Mouse (Mus musculus) intestine, postnatal 0 days (tissue): ENCODE results near the gene Neu4. TPM values are rescaled to one million over a fixed set of nuclear protein-coding genes. Genes with fewer than 3 reads are reported as not detected.

Experiments
- ATAC-seq: fragments of 200-750 bp; cut with Nextera tagmentation; 2 replicates; pipeline ENCODE4 v1.8.0; 2017; ENCODE audit warnings: mild to moderate bottlenecking, moderate TSS enrichment, moderate library complexity
- H3K27ac ChIP-seq: fragments of 300-500 bp; sonication (generic); 2 replicates; pipeline ENCODE4 v1.5.1; 2014; ENCODE audit warnings: mild to moderate bottlenecking, low read depth, low read length, moderate library complexity
- H3K27me3 ChIP-seq: fragments of 300-500 bp; sonication (generic); replicated peaks from 2 replicates; pipeline ENCODE4 v1.6.1; 2014; ENCODE audit warnings: low read length, mixed read lengths; ENCODE audit not compliant: control insufficient read depth, insufficient read depth
- H3K36me3 ChIP-seq: fragments of 300-500 bp; sonication (generic); 2 replicates; pipeline ENCODE4 v1.6.1; 2014; ENCODE audit warnings: mild to moderate bottlenecking, moderate library complexity; ENCODE audit not compliant: control insufficient read depth, insufficient read depth
- H3K4me1 ChIP-seq: fragments of 300-500 bp; sonication (generic); replicated peaks from 2 replicates; pipeline ENCODE4 v1.6.1; 2014; ENCODE audit warnings: antibody characterized with exemption, low read length, mixed read lengths; ENCODE audit not compliant: control insufficient read depth, insufficient read depth
- H3K4me2 ChIP-seq: fragments of 300-500 bp; sonication (generic); replicated peaks from 2 replicates; pipeline ENCODE4 v1.6.1; 2014; ENCODE audit warnings: low read depth, mild to moderate bottlenecking, moderate library complexity
- H3K4me3 ChIP-seq: fragments of 300-500 bp; sonication (generic); 2 replicates; pipeline ENCODE4 v1.5.1; 2014; ENCODE audit warnings: low read depth, low read length
- H3K9ac ChIP-seq: fragments of 300-500 bp; sonication (generic); 2 replicates; pipeline ENCODE4 v1.6.1; 2014; ENCODE audit warnings: mild to moderate bottlenecking, low read depth, low read length
- H3K9me3 ChIP-seq: fragments of 300-500 bp; sonication (generic); 2 replicates; pipeline ENCODE4 v1.6.1; 2016; ENCODE audit warnings: mixed run types; ENCODE audit not compliant: control insufficient read depth
- CTCF ChIP-seq: sonication (generic); IDR thresholded peaks from 2 replicates; pipeline ENCODE4 v1.5.1; 2016; ENCODE audit warnings: low read depth, mild to moderate bottlenecking, control low read depth, antibody characterized with exemption, moderate library complexity
- WGBS: fragments of 180-500 bp; shearing (Covaris S2); extraction: QIAGEN DNeasy Blood & Tissue Kit; methylation state at CpG from one replicate; pipeline ENCODE4 v1.1.7; 2014; 5-methylcytosine and 5-hydroxymethylcytosine counted together
- polyA plus RNA-seq: library from polyadenylated mRNA; unstranded; fragments of >200 nt; fragmentation: Nextera tagmentation; extraction: Ambion mirVana; gene quantifications from 2 replicates; pipeline ENCODE4 v1.2.1, GENCODE M21; 2015

The Neu4 gene
- polyA plus RNA-seq, 1 experiment from 2014 or later = not detected

GRCm38 (mm10) chr1:94076702-94077101 is 56.5 kb downstream of the Neu4 start:
- no peak for ATAC-seq
- 21% methylated on average over 1 of the region's 1 CpGs for WGBS
- Histone ChIP-seq H3K4me2 (no peak overlapping the region), H3K36me3 (no peaks in the 10 kb centered on the region), H3K4me1 (no peaks in the 10 kb centered on the region), H3K27me3 (no peaks in the 10 kb centered on the region), H3K9me3 (no peaks in the 10 kb centered on the region), H3K9ac (no peak overlapping the region), H3K27ac (no peak overlapping the region), H3K4me3 (no peak overlapping the region)
- TF ChIP-seq CTCF = no peak

Other genes with a start within 250 kb of the Neu4 start
- gene Dtymk, start 218.5 kb upstream of the Neu4 start, polyA plus RNA-seq = 85.8 and 87.1 TPM in 2 replicates
- gene Ing5, start 216.5 kb upstream of the Neu4 start, polyA plus RNA-seq = 6.0 and 7.2 TPM in 2 replicates
- gene D2hgdh, start 195.5 kb upstream of the Neu4 start, polyA plus RNA-seq = 9.3 and 9.5 TPM in 2 replicates
- gene Gal3st2, start 159.1 kb upstream of the Neu4 start, polyA plus RNA-seq = 13.3 and 14.1 TPM in 2 replicates
- 0.17 and 0.21 TPM in 2 replicates for gene Gal3st2b, start 102.1 kb upstream of the Neu4 start, polyA plus RNA-seq
- gene Gal3st2c, start 29.9 kb upstream of the Neu4 start, polyA plus RNA-seq = 0.07 and 0.08 TPM in 2 replicates
- 0.09 and 0.14 TPM in 2 replicates for gene Pdcd1, start 32.1 kb downstream of the Neu4 start, polyA plus RNA-seq